Mouse (Mus musculus) forebrain, embryonic 16.5 days (tissue): ENCODE measurements at regions not wholly inside any gene's neighbourhood (a gene's known extent, or its start where the extent isn't known, plus 50 kb on each side); places are given as distances from the start of the nearest gene placed in this dataset.
A peak's percentile ranks its signal among the peaks of the same experiment; 100 is the strongest.

ENCODE experiments used
- ATAC-seq: fragments of 200-750 bp; cut with Nextera tagmentation; 2 replicates; pipeline ENCODE4 v1.8.0; 2017; ENCODE audit warnings: mild to moderate bottlenecking, moderate library complexity
- H3K27ac ChIP-seq: fragments of 300-500 bp; sonication (generic); 2 replicates; pipeline ENCODE4 v1.5.1; 2014; ENCODE audit warnings: low read length, control low read depth
- H3K27me3 ChIP-seq: fragments of 300-500 bp; sonication (generic); replicated peaks from 2 replicates; pipeline ENCODE4 v1.6.1; 2014; ENCODE audit warnings: low read length; ENCODE audit not compliant: control insufficient read depth, insufficient read depth
- H3K36me3 ChIP-seq: fragments of 300-500 bp; sonication (generic); 2 replicates; pipeline ENCODE4 v1.6.1; 2014; ENCODE audit not compliant: control insufficient read depth, insufficient read depth
- H3K4me1 ChIP-seq: fragments of 300-500 bp; sonication (generic); replicated peaks from 2 replicates; pipeline ENCODE4 v1.6.1; 2014; ENCODE audit warnings: low read length; ENCODE audit not compliant: control insufficient read depth, insufficient read depth
- H3K4me2 ChIP-seq: fragments of 300-500 bp; sonication (generic); 2 replicates; pipeline ENCODE4 v1.6.1; 2014; ENCODE audit warnings: mild to moderate bottlenecking, low read length, control low read depth
- H3K4me3 ChIP-seq: fragments of 300-500 bp; sonication (generic); replicated peaks from 2 replicates; pipeline ENCODE4 v1.5.1; 2014; ENCODE audit warnings: mild to moderate bottlenecking, low read length, control low read depth
- H3K9ac ChIP-seq: fragments of 300-500 bp; sonication (generic); replicated peaks from 2 replicates; pipeline ENCODE4 v1.6.1; 2014; ENCODE audit warnings: low read depth, low read length, control low read depth
- H3K9me3 ChIP-seq: fragments of 300-500 bp; sonication (generic); 2 replicates; pipeline ENCODE4 v1.6.1; 2016; ENCODE audit warnings: low read length; ENCODE audit not compliant: control insufficient read depth
- WGBS: fragments of 180-500 bp; shearing (Covaris S2); extraction: QIAGEN DNeasy Blood & Tissue Kit; methylation state at CpG from one replicate; pipeline ENCODE4 v1.1.7; 2014; 5-methylcytosine and 5-hydroxymethylcytosine counted together

DNA sequence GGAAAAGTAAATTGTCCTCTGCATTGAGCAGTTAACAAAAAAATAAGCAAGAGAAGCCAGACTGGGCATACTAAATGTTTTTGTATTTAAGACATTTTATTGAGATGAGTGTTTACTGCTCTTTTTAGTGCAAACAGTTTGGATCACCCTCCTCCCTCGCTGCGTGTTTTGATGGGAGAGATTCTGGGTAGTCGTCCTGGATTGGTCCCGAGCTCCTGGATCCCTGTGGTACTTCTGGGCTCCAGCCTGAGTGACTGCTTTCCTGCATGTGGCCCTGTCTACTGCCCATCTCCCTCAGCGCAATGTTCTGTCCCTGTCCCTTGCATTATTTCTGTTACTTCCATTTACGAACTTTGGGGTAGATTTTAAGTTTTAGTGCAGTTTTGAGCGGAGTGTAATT, 179.9 kb upstream of the Tle4 start:
- H3K4me1 ChIP-seq = peaks cover 12% of the 10 kb centered on the region
- peak overlapping the region; percentile 25; the same call in 1 of the 2 replicates for H3K4me2 ChIP-seq
- no peak overlapping the region for H3K9ac ChIP-seq
- peak overlapping the region; percentile 24; the same call in 1 of the 2 replicates for H3K27ac ChIP-seq
- 15% methylated on average over 7 of the region's 7 CpGs for WGBS
- peak; percentile 59 for ATAC-seq
- H3K4me3 ChIP-seq = no peak overlapping the region
- peaks cover 13% of the 10 kb centered on the region for H3K27me3 ChIP-seq
- H3K36me3 ChIP-seq = no peaks in the 10 kb centered on the region
- no peaks in the 10 kb centered on the region for H3K9me3 ChIP-seq

DNA sequence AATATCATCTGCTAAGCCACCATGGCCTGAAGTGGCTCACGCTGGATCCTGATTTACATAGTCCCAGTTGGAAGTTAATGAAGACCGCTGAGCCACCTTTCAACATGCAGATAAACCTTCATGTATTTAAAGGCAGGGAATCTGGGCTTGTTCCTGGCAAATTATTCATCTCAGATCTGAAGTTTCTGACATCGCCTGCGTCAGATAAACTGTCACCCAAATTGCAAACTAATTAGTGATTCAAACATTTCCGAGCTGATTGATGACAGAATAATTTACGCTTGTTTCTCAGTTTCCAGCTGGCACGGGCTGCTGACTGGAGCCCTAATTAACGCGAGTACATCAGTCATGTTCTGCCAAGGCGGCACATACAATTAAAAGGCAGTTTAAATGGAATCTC, 179.3 kb upstream of the Tle4 start:
- no peaks in the 10 kb centered on the region for H3K9me3 ChIP-seq
- peak; percentile 96 for ATAC-seq
- H3K9ac ChIP-seq = no peak overlapping the region
- WGBS = 3% methylated on average over 10 of the region's 10 CpGs
- H3K4me2 ChIP-seq = peak overlapping the region; percentile 27
- H3K27ac ChIP-seq = no peak overlapping the region
- peaks cover 8% of the 10 kb centered on the region for H3K27me3 ChIP-seq
- H3K36me3 ChIP-seq = no peaks in the 10 kb centered on the region
- 0 out of 2 replicates have a peak overlapping the region, but pooled peaks have one; percentile 8 for H3K4me3 ChIP-seq
- peaks cover 12% of the 10 kb centered on the region for H3K4me1 ChIP-seq

- Histone ChIP-seq H3K9me3 (no peaks in the 10 kb centered on the region), H3K27ac (0 out of 2 replicates have a peak overlapping the region, but pooled peaks have one; percentile 21), H3K4me3 (0 out of 2 replicates have a peak overlapping the region, but pooled peaks have one; percentile 8), H3K4me1 (peaks cover 12% of the 10 kb centered on the region), H3K27me3 (peaks cover 8% of the 10 kb centered on the region), H3K36me3 (no peaks in the 10 kb centered on the region), H3K9ac (no peak overlapping the region), H3K4me2 (peak overlapping the region; percentile 27)
- 9% methylated on average over 5 of the region's 5 CpGs for WGBS
- peak; percentile 38 for ATAC-seq
Observed at GRCm38 (mm10) chr19:14776791-14777190, 178.9 kb upstream of the Tle4 start.

- Histone ChIP-seq H3K9me3 (peaks cover 6% of the 10 kb centered on the region), H3K36me3 (no peaks in the 10 kb centered on the region), H3K27me3 (no peaks in the 10 kb centered on the region), H3K4me3 (no peak overlapping the region), H3K4me1 (peaks cover 10% of the 10 kb centered on the region), H3K4me2 (no peak overlapping the region), H3K27ac (no peak overlapping the region), H3K9ac (no peak overlapping the region)
- WGBS = 55% methylated on average over 2 of the region's 2 CpGs
- ATAC-seq = no peak
Observed at GRCm38 (mm10) chr19:14772794-14773193, 174.9 kb upstream of the Tle4 start.

DNA sequence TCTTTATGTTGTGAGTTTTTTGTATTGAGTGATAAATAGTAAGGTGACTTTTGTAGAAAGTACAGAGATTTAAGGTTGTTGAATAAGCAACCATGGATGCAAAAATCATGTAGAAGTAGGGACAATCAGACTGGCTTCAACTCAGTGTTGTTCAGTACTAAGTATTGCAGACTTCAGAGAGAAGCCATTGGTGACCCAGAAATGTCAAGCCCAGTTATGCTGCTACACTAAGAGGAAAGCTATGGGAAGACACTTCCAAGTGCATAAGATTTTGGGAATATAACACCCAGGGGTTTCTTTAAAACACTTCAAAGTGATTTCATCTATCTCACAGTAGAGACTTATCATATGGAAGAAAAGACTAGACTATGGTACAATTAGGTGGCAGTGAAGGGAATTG, 154.8 kb upstream of the Tle4 start:
- Histone ChIP-seq H3K4me3 (no peak overlapping the region), H3K27ac (no peak overlapping the region), H3K9ac (no peak overlapping the region), H3K9me3 (no peaks in the 10 kb centered on the region), H3K4me1 (no peaks in the 10 kb centered on the region), H3K4me2 (no peak overlapping the region), H3K27me3 (no peaks in the 10 kb centered on the region), H3K36me3 (no peaks in the 10 kb centered on the region)
- ATAC-seq = no peak

GRCm38 (mm10) chr19:14742361-14742760, 144.5 kb upstream of the Tle4 start:
- Histone ChIP-seq H3K9ac (no peak overlapping the region), H3K27ac (no peak overlapping the region), H3K4me3 (no peak overlapping the region), H3K36me3 (no peaks in the 10 kb centered on the region), H3K4me2 (no peak overlapping the region), H3K27me3 (no peaks in the 10 kb centered on the region), H3K4me1 (no peaks in the 10 kb centered on the region), H3K9me3 (no peaks in the 10 kb centered on the region)
- WGBS = 91% methylated on average over 3 of the region's 3 CpGs
- no peak for ATAC-seq

DNA sequence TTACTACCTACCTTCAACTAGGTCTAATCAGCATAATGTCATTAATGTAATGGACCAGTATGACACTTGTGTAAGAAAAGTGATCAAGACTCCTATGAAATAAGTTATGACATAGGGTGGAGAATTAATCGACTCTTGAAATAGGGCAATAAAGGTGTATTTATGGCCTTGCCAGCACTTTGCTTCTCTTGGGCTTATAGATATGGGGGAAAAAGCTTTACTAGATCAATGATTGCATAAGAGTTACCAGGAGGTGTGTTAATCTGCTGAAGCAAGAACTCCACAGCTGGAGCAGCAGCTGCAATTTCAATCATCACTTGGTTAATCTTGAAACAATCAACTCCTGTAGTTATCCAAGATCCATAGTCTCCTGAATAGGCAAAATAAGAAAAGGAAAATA, 143.1 kb upstream of the Tle4 start:
- Histone ChIP-seq H3K27me3 (no peaks in the 10 kb centered on the region), H3K4me1 (no peaks in the 10 kb centered on the region), H3K4me2 (no peak overlapping the region), H3K4me3 (no peak overlapping the region), H3K9ac (no peak overlapping the region), H3K9me3 (no peaks in the 10 kb centered on the region), H3K27ac (no peak overlapping the region), H3K36me3 (no peaks in the 10 kb centered on the region)
- 97% methylated on average over 1 of the region's 1 CpGs for WGBS
- no peak for ATAC-seq

GRCm38 (mm10) chr19:14740139-14740538, 142.3 kb upstream of the Tle4 start:
- Histone ChIP-seq H3K9me3 (no peaks in the 10 kb centered on the region), H3K4me2 (no peak overlapping the region), H3K4me1 (no peaks in the 10 kb centered on the region), H3K27ac (no peak overlapping the region), H3K36me3 (no peaks in the 10 kb centered on the region), H3K9ac (no peak overlapping the region), H3K27me3 (no peaks in the 10 kb centered on the region), H3K4me3 (no peak overlapping the region)
- WGBS = 96% methylated on average over 1 of the region's 1 CpGs
- ATAC-seq = no peak

GRCm38 (mm10) chr19:14736514-14736913, 138.7 kb upstream of the Tle4 start:
- no peak for ATAC-seq
- H3K27ac ChIP-seq = no peak overlapping the region
- H3K9me3 ChIP-seq = no peaks in the 10 kb centered on the region
- WGBS = 97% methylated on average over 1 of the region's 1 CpGs
- no peak overlapping the region for H3K9ac ChIP-seq
- H3K36me3 ChIP-seq = no peaks in the 10 kb centered on the region
- no peak overlapping the region for H3K4me2 ChIP-seq
- H3K4me1 ChIP-seq = no peaks in the 10 kb centered on the region
- no peak overlapping the region for H3K4me3 ChIP-seq
- H3K27me3 ChIP-seq = no peaks in the 10 kb centered on the region

- Histone ChIP-seq H3K4me3 (no peak overlapping the region), H3K9ac (no peak overlapping the region), H3K27ac (no peak overlapping the region), H3K9me3 (no peaks in the 10 kb centered on the region), H3K4me1 (no peaks in the 10 kb centered on the region), H3K4me2 (no peak overlapping the region), H3K27me3 (no peaks in the 10 kb centered on the region), H3K36me3 (no peaks in the 10 kb centered on the region)
- no peak for ATAC-seq
- WGBS = 72% methylated on average over 3 of the region's 3 CpGs
Observed at GRCm38 (mm10) chr19:14725329-14725728, 127.5 kb upstream of the Tle4 start.
